Mouse (Mus musculus) heart, postnatal 36 days (tissue): ENCODE results near the gene Lamtor2. TPM values are rescaled to one million over a fixed set of nuclear protein-coding genes. Genes with fewer than 3 reads are reported as not detected.
"Not testable (repeated sequence)": the region's sequence is repeated elsewhere in the genome, so short reads cannot be mapped to it uniquely, and the experiment has no call there.

Experiments
- DNase-seq, 2 experiments: peaks; one replicate each; pipeline ENCODE4 v3.0.0; 2021 to 2022
- intact Hi-C: fragments of 180-260 bp; cut with DNase I; formaldehyde crosslinking; loops from one replicate; pipeline ENCODE4 v1.15.1; 2025
- total RNA-seq, 2 experiments: library from RNA; stranded (reverse); gene quantifications; 2 replicates each; pipeline ENCODE4 v1.2.3; 2021

Gene Lamtor2
- total RNA-seq: 10 to 100 TPM; 94.6 to 99.1 TPM

- intact Hi-C loops: loop anchor here (2.0 to 10.0 kb wide), 3 partner anchors 22 to 1702 kb away; partner anchors contain the start of gene Crtc2
- peak; percentile 95 to 97 for DNase-seq
Measured at GRCm38 (mm10) chr3:88552676-88553524, at the start of gene Lamtor2. Gene Lamtor2 (minus strand): TSS chr3:88553074.

GRCm38 (mm10) chr3:88602466-88602865 lies 49.6 kb upstream of the Lamtor2 start:
- no peak for DNase-seq
- intact Hi-C loops: no loop called here

- intact Hi-C loops, DNase-seq: not testable (repeated sequence)
Measured at GRCm38 (mm10) chr3:88596547-88596946, 43.7 kb upstream of the Lamtor2 start.

- intact Hi-C loops: loop anchor here (2.0 kb wide), 1 partner anchor 145 kb away; no protein-coding TSS in a partner anchor
- no peak for DNase-seq
Measured at GRCm38 (mm10) chr3:88593893-88594580, 41.2 kb upstream of the Lamtor2 start.

- intact Hi-C loops: loop anchor here (2.0 kb wide), 1 partner anchor 146 kb away; no protein-coding TSS in a partner anchor
- no peak for DNase-seq
Measured at GRCm38 (mm10) chr3:88592942-88593576, 40.2 kb upstream of the Lamtor2 start.

GRCm38 (mm10) chr3:88591950-88592731 lies 39.3 kb upstream of the Lamtor2 start:
- DNase-seq: peak; percentile 49 to 55
- intact Hi-C loops: loop anchor here (2.0 kb wide), 1 partner anchor 147 kb away; no protein-coding TSS in a partner anchor

GRCm38 (mm10) chr3:88591044-88591443 lies 38.2 kb upstream of the Lamtor2 start:
- intact Hi-C loops: no loop called here
- no peak for DNase-seq

- DNase-seq: no peak
- intact Hi-C loops: no loop called here
Measured at GRCm38 (mm10) chr3:88590246-88590645, 37.4 kb upstream of the Lamtor2 start.

- DNase-seq: no peak
- intact Hi-C loops: no loop called here
Measured at GRCm38 (mm10) chr3:88586640-88587039, 33.8 kb upstream of the Lamtor2 start.

GRCm38 (mm10) chr3:88585769-88586168 lies 32.9 kb upstream of the Lamtor2 start:
- DNase-seq: no peak
- intact Hi-C loops: no loop called here

- peak; percentile 76 to 77 for DNase-seq
- intact Hi-C loops: loop anchor here (2.0 kb wide), 1 partner anchor 27 kb away; the partner anchor contains the start of genes Lamtor2 and Ubqln4
Measured at GRCm38 (mm10) chr3:88579454-88580117, 26.7 kb upstream of the Lamtor2 start.

GRCm38 (mm10) chr3:88578498-88579424 lies 25.9 kb upstream of the Lamtor2 start:
- intact Hi-C loops: no loop called here
- DNase-seq: no peak

- DNase-seq, intact Hi-C loops: not testable (repeated sequence)
Measured at GRCm38 (mm10) chr3:88577846-88578245, 25.0 kb upstream of the Lamtor2 start.

GRCm38 (mm10) chr3:88575540-88575939 lies 22.7 kb upstream of the Lamtor2 start, which contains the start of gene Ssr2:
Gene Ssr2 (plus strand): TSS chr3:88575876.
- DNase-seq: no peak
- intact Hi-C loops: no loop called here

- DNase-seq: no peak
- intact Hi-C loops: no loop called here
Measured at GRCm38 (mm10) chr3:88573810-88574209, 20.9 kb upstream of the Lamtor2 start.

GRCm38 (mm10) chr3:88572835-88573234 lies 20.0 kb upstream of the Lamtor2 start:
- intact Hi-C loops: no loop called here
- no peak for DNase-seq

GRCm38 (mm10) chr3:88571856-88572255 lies 19.0 kb upstream of the Lamtor2 start:
- no peak for DNase-seq
- intact Hi-C loops: no loop called here

- no peak for DNase-seq
- intact Hi-C loops: no loop called here
Measured at GRCm38 (mm10) chr3:88570341-88570740, 17.5 kb upstream of the Lamtor2 start.
